Mouse (Mus musculus) urinary bladder, postnatal 14 days (tissue): ENCODE data around the gene Isl1.

Source experiments
- DNase-seq: peaks from one replicate; pipeline ENCODE4 v3.0.0; 2021; ENCODE audit warnings: low spot score

Gene Isl1

DNA sequence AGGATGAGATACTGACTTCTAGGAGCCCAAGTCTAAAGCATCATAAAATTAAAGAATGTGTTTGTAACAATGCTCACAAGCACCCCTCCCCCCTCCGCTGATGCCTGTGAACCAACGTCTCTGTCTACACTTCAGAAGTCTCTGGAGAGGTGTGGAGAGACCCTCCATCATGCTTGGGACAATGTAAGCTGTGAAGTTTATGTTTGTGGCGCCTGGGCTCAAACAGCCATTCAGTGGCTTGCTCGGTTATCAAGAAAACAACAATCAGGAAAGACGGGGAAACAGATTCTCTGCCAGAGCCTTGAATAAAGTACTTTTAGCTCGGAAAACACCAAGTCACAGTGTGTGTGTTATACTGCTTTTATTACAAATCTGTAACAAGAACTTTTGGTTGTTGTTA lies 14.8 kb downstream of the Isl1 start:
- no peak for DNase-seq

GRCm38 (mm10) chr13:116294151-116294461 lies 15.4 kb downstream of the Isl1 start:
- DNase-seq, result no peak

GRCm38 (mm10) chr13:116293301-116294150 lies 16.0 kb downstream of the Isl1 start:
- DNase-seq, result no peak

DNA sequence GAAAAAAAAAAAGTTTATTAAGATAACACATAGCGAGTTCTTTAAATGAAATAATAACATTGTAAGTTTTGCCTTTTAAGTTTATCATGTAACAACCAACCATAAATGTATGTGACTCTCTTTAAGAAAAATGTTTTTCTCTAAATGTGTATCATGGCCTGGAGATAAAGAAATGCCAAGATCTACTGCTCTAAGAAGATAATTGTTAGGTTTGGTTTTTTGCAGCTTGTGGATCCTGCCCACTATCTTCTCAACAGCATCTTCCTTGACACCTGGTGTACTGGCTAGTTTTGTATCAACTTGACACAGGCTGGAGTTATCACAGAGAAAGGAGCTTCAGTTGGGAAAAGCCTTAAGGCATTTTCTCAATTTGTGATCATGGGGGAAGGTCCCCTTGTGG lies 19.8 kb downstream of the Isl1 start:
- DNase-seq, result no peak

- DNase-seq, result no peak
Observed at GRCm38 (mm10) chr13:116279207-116279772, 30.2 kb downstream of the Isl1 start.
